Mouse (Mus musculus) ovary, adult 18-20 months (tissue): ENCODE results near the gene Cdh10.

ENCODE experiments used
- DNase-seq: peaks from one replicate; pipeline ENCODE4 v3.0.0; 2022; ENCODE audit warnings: low spot score, mixed read lengths

Gene Cdh10

GRCm38 (mm10) chr15:18975041-18975440, 156.3 kb downstream of the Cdh10 start:
- no peak for DNase-seq

GRCm38 (mm10) chr15:18984891-18985290, 166.1 kb downstream of the Cdh10 start:
- DNase-seq: no peak

GRCm38 (mm10) chr15:18987671-18988070, 168.9 kb downstream of the Cdh10 start:
- no peak for DNase-seq

- no peak for DNase-seq
These were observed 174.8 kb downstream of the Cdh10 start for GRCm38 (mm10) chr15:18993512-18993911.

GRCm38 (mm10) chr15:18994294-18994693, 175.5 kb downstream of the Cdh10 start:
- no peak for DNase-seq

GRCm38 (mm10) chr15:19010829-19011228, 192.1 kb downstream of the Cdh10 start:
- no peak for DNase-seq

- DNase-seq: no peak
These were observed 214.2 kb downstream of the Cdh10 start for GRCm38 (mm10) chr15:19032983-19033382.

- DNase-seq: no peak
These were observed 221.3 kb downstream of the Cdh10 start for GRCm38 (mm10) chr15:19040077-19040476.
